Mouse (Mus musculus): ENCODE measurements around the gene Hipk2.

Gene Hipk2

GRCm38 (mm10) chr6:38755188-38755587 lies 120.8 kb downstream of the Hipk2 start:
- no peak for DNase-seq (ENCODE audit: low spot score in 2 of 2)

GRCm38 (mm10) chr6:38753729-38754128 lies 122.2 kb downstream of the Hipk2 start:
- DNase-seq (ENCODE audit: low spot score in 2 of 2) = no peak

GRCm38 (mm10) chr6:38753025-38753424 lies 122.9 kb downstream of the Hipk2 start:
- no peak for DNase-seq (ENCODE audit: low spot score in 2 of 2)

GRCm38 (mm10) chr6:38752495-38752894 lies 123.5 kb downstream of the Hipk2 start:
- DNase-seq (ENCODE audit: low spot score in 2 of 2) = no peak

GRCm38 (mm10) chr6:38748037-38748436 lies 127.9 kb downstream of the Hipk2 start:
- no peak for DNase-seq (ENCODE audit: low spot score in 2 of 2)

GRCm38 (mm10) chr6:38743351-38743750 lies 132.6 kb downstream of the Hipk2 start:
- no peak for DNase-seq (ENCODE audit: low spot score in 2 of 2)

GRCm38 (mm10) chr6:38742441-38742840 lies 133.5 kb downstream of the Hipk2 start:
- no peak for DNase-seq (ENCODE audit: low spot score in 2 of 2)

GRCm38 (mm10) chr6:38741024-38741423 lies 134.9 kb downstream of the Hipk2 start:
- DNase-seq (ENCODE audit: low spot score in 2 of 2) = no peak

GRCm38 (mm10) chr6:38739266-38739665 lies 136.7 kb downstream of the Hipk2 start:
- no peak for DNase-seq (ENCODE audit: low spot score in 2 of 2)

- no peak for DNase-seq (ENCODE audit: low spot score in 2 of 2)
Measured at GRCm38 (mm10) chr6:38737763-38738162, 138.2 kb downstream of the Hipk2 start.

GRCm38 (mm10) chr6:38736240-38736639 lies 139.7 kb downstream of the Hipk2 start:
- DNase-seq (ENCODE audit: low spot score in 2 of 2) = peak; percentile 35 to 76

GRCm38 (mm10) chr6:38732681-38733080 lies 143.3 kb downstream of the Hipk2 start:
- DNase-seq (ENCODE audit: low spot score in 2 of 2) = no peak

GRCm38 (mm10) chr6:38730169-38731146 lies 145.5 kb downstream of the Hipk2 start:
- no peak for DNase-seq (ENCODE audit: low spot score in 2 of 2)

GRCm38 (mm10) chr6:38725515-38725914 lies 150.4 kb downstream of the Hipk2 start:
- no peak for DNase-seq (ENCODE audit: low spot score in 2 of 2)

- DNase-seq (ENCODE audit: low spot score in 2 of 2) = no peak
Measured at GRCm38 (mm10) chr6:38721361-38721760, 154.6 kb downstream of the Hipk2 start.

GRCm38 (mm10) chr6:38719229-38719628 lies 156.7 kb downstream of the Hipk2 start:
- no peak for DNase-seq (ENCODE audit: low spot score in 2 of 2)

GRCm38 (mm10) chr6:38718625-38719024 lies 157.3 kb downstream of the Hipk2 start:
- no peak for DNase-seq (ENCODE audit: low spot score in 2 of 2)

GRCm38 (mm10) chr6:38715881-38716280 lies 160.1 kb downstream of the Hipk2 start:
- no peak for DNase-seq (ENCODE audit: low spot score in 2 of 2)

GRCm38 (mm10) chr6:38713957-38714898 lies 161.7 kb downstream of the Hipk2 start:
- no peak for DNase-seq (ENCODE audit: low spot score in 2 of 2)

- no peak for DNase-seq (ENCODE audit: low spot score in 2 of 2)
Measured at GRCm38 (mm10) chr6:38710449-38710848, 165.5 kb downstream of the Hipk2 start.

GRCm38 (mm10) chr6:38704264-38704984 lies 171.5 kb downstream of the Hipk2 start:
- no peak for DNase-seq (ENCODE audit: low spot score in 2 of 2)

GRCm38 (mm10) chr6:38703526-38703925 lies 172.4 kb downstream of the Hipk2 start:
- no peak for DNase-seq (ENCODE audit: low spot score in 2 of 2)

All from frontal cortex, postnatal 14 days (tissue).